In the genomic region with DNA sequence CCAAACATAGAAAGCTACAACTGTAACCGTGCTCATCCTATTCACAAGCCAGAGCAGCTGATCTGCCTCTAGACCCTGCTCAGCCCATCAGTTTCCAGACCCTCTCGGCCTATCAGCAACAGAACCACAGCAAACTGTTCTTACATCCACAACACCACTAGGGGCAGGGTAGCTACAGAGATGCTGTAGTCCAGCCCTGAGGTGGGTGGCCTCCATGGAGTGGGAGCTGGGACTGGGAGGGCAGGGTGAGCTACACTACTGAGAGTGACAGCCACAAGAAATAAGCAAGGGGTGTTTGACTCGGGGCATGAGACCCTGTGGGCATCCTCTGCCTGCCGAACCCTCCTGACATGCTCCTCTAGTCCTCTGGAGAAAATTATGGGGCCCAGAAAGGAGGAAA, we compare ENCODE assay signal across 8 mouse cellular contexts. TPM values are rescaled to one million over a fixed set of nuclear protein-coding genes. Genes with fewer than 3 reads are reported as not detected.
DNase-seq lines count a peak whose midpoint lies in the region; ATAC-seq and TF ChIP-seq lines count a peak whose summit lies in the region.

No protein-coding gene starts in this region.

- H3K4me1 ChIP-seq in heart, embryonic 11.5 days (ENCODE audit: control insufficient read depth, insufficient read depth, low read length) = peaks cover 73% of the 10 kb centered on the region
- H3K4me1 ChIP-seq in thymus, adult 2 months (replicated peaks; ENCODE audit: control insufficient read depth, insufficient read depth, low read length) = no peaks in the 10 kb centered on the region; the same call in 1 of the 2 replicates
- peaks cover 31% of the 10 kb centered on the region for H3K4me1 ChIP-seq in intestine, embryonic 15.5 days (replicated peaks)

- ATAC-seq in heart, embryonic 11.5 days (replicated peaks; ENCODE audit: insufficient number of reproducible peaks, low FRiP score, low TSS enrichment) = no peak
- peak; percentile 63 for ATAC-seq in intestine, embryonic 15.5 days
- ATAC-seq in frontal cortex, adult (ENCODE audit: low TSS enrichment) = no peak

- TF ChIP-seq CTCF in thymus, adult 2 months (IDR thresholded peaks at IDR 0.05; ENCODE audit: borderline replicate concordance, control insufficient read depth, extremely low read depth, insufficient read depth, low read length, poor library complexity) = 0 out of 2 replicates have a peak, but pooled peaks have one; percentile 17

- no peak for DNase-seq in heart, adult 18-20 months
- DNase-seq in thymus, adult 2 months = no peak
- DNase-seq in thymus, postnatal 4 days = no peak
- no peak for DNase-seq in thymus, adult 18-20 months
- DNase-seq in spleen, postnatal 14 days (ENCODE audit: low spot score in 2 of 2) = no peak

- WGBS in heart, embryonic 11.5 days (ENCODE audit: insufficient replicate concordance) = 66% methylated on average over 4 of the region's 4 CpGs
- WGBS in thymus, adult 2 months = 92% methylated on average over 4 of the region's 4 CpGs
- 48% methylated on average over 4 of the region's 4 CpGs for WGBS in intestine, embryonic 15.5 days

- H3K36me3 ChIP-seq in heart, embryonic 11.5 days (ENCODE audit: control insufficient read depth, insufficient read depth, low read length) = no peaks in the 10 kb centered on the region
- no peaks in the 10 kb centered on the region for H3K36me3 ChIP-seq in thymus, adult 2 months (ENCODE audit: control insufficient read depth, insufficient read depth, low read length)
- no peaks in the 10 kb centered on the region for H3K36me3 ChIP-seq in intestine, embryonic 15.5 days

- no peaks in the 10 kb centered on the region for H3K27me3 ChIP-seq in heart, embryonic 11.5 days (ENCODE audit: control insufficient read depth, insufficient read depth, low read length)
- no peaks in the 10 kb centered on the region for H3K27me3 ChIP-seq in thymus, adult 2 months (ENCODE audit: control insufficient read depth, insufficient read depth, low read length)
- no peaks in the 10 kb centered on the region for H3K27me3 ChIP-seq in intestine, embryonic 15.5 days (replicated peaks)

- H3K4me3 ChIP-seq in heart, embryonic 11.5 days (ENCODE audit: low read depth, low read length) = no peak overlapping the region
- no peak overlapping the region for H3K4me3 ChIP-seq in thymus, adult 2 months (ENCODE audit: control insufficient read depth, insufficient read depth, low read length)
- H3K4me3 ChIP-seq in intestine, embryonic 15.5 days (replicated peaks) = no peak overlapping the region

- H3K9me3 ChIP-seq in heart, embryonic 11.5 days (replicated peaks; ENCODE audit: control insufficient read depth, low read length) = no peaks in the 10 kb centered on the region
- H3K9me3 ChIP-seq in intestine, embryonic 15.5 days = no peaks in the 10 kb centered on the region

- peak overlapping the region; percentile 81 for H3K27ac ChIP-seq in heart, embryonic 11.5 days (ENCODE audit: low read depth, low read length)
- H3K27ac ChIP-seq in thymus, adult 2 months (ENCODE audit: control insufficient read depth, insufficient read depth, low read length) = no peak overlapping the region; the same call in 1 of the 2 replicates
- peak overlapping the region; percentile 86 for H3K27ac ChIP-seq in intestine, embryonic 15.5 days

- H3K4me2 ChIP-seq in heart, embryonic 11.5 days = no peak overlapping the region
- H3K4me2 ChIP-seq in intestine, embryonic 15.5 days (replicated peaks) = no peak overlapping the region

- TF ChIP-seq POLR2A in thymus, adult 2 months (IDR thresholded peaks at IDR 0.05; ENCODE audit: control insufficient read depth, extremely low read depth, insufficient read depth, low read length, poor library complexity) = no peak

- H3K9ac ChIP-seq in heart, embryonic 11.5 days (ENCODE audit: low read depth, low read length) = no peak overlapping the region
- no peak overlapping the region for H3K9ac ChIP-seq in intestine, embryonic 15.5 days

RNA-seq across cellular contexts. Expression of gene Rasa3, which starts 9.5 kb away (rescaled TPM):
- 26.3 and 36.3 TPM in 2 replicates for polyA plus RNA-seq in heart, embryonic 11.5 days (2014; fragmentation: Nextera tagmentation; extraction: Ambion mirVana)
- 10 to 100 TPM; 11.2 to 14.0 TPM for total RNA-seq in heart, adult 18-20 months (2021)
- 52.7 and 57.5 TPM in 2 replicates for polyA plus RNA-seq in thymus, adult 2 months (2012; rRNA removed)
- 19.1 and 22.2 TPM in 2 replicates for polyA plus RNA-seq in intestine, embryonic 15.5 days (2015; fragmentation: Nextera tagmentation; extraction: Ambion mirVana)

RNA-seq across cellular contexts. Expression of gene Cfap97d2, which starts 37.8 kb away (rescaled TPM):
- polyA plus RNA-seq in heart, embryonic 11.5 days (2014; fragmentation: Nextera tagmentation; extraction: Ambion mirVana) = not detected in 2 replicates
- total RNA-seq in heart, adult 18-20 months (2021) = under 1 TPM in 1 of 2 experiments, not detected in 1; 0.26 TPM
- not detected in 2 replicates for polyA plus RNA-seq in thymus, adult 2 months (2012; rRNA removed)
- polyA plus RNA-seq in intestine, embryonic 15.5 days (2015; fragmentation: Nextera tagmentation; extraction: Ambion mirVana) = 0.10 TPM in 1 of 2 replicates, not detected in the other
